Mouse (Mus musculus) kidney, postnatal 0 days (tissue): ENCODE data around the gene Hsf4. TPM values are rescaled to one million over a fixed set of nuclear protein-coding genes. Genes with fewer than 3 reads are reported as not detected.

ENCODE experiments used
- ATAC-seq: fragments of 200-750 bp; cut with Nextera tagmentation; replicated peaks from 2 replicates; pipeline ENCODE4 v1.8.0; 2017; ENCODE audit warnings: low read depth, moderate number of reproducible peaks, moderate TSS enrichment, moderate library complexity; ENCODE audit not compliant: low FRiP score
- DNase-seq: peaks from one replicate; pipeline ENCODE4 v3.0.0-alpha.2; 2016; ENCODE audit warnings: low spot score
- H3K27ac ChIP-seq: fragments of 300-500 bp; sonication (generic); 2 replicates; pipeline ENCODE4 v1.5.1; 2014; ENCODE audit warnings: mild to moderate bottlenecking
- H3K27me3 ChIP-seq: fragments of 300-500 bp; sonication (generic); 2 replicates; pipeline ENCODE4 v1.6.1; 2014; ENCODE audit warnings: low read length, mixed read lengths; ENCODE audit not compliant: insufficient read depth
- H3K36me3 ChIP-seq: fragments of 300-500 bp; sonication (generic); 2 replicates; pipeline ENCODE4 v1.6.1; 2014; ENCODE audit warnings: low read length, mixed read lengths; ENCODE audit not compliant: insufficient read depth
- H3K4me1 ChIP-seq: fragments of 300-500 bp; sonication (generic); replicated peaks from 2 replicates; pipeline ENCODE4 v1.6.1; 2014; ENCODE audit warnings: antibody characterized with exemption, low read length, mixed read lengths; ENCODE audit not compliant: insufficient read depth
- H3K4me2 ChIP-seq: fragments of 300-500 bp; sonication (generic); 2 replicates; pipeline ENCODE4 v1.6.1; 2014; ENCODE audit warnings: mild to moderate bottlenecking, low read length, moderate library complexity, mixed read lengths
- H3K4me3 ChIP-seq: fragments of 300-500 bp; sonication (generic); replicated peaks from 2 replicates; pipeline ENCODE4 v1.5.1; 2014; ENCODE audit warnings: low read depth, low read length
- H3K9ac ChIP-seq: fragments of 300-500 bp; sonication (generic); 2 replicates; pipeline ENCODE4 v1.6.1; 2014; ENCODE audit warnings: low read depth, low read length
- H3K9me3 ChIP-seq: fragments of 300-500 bp; sonication (generic); replicated peaks from 2 replicates; pipeline ENCODE4 v1.6.1; 2016; ENCODE audit warnings: low read length, inconsistent platforms, mixed read lengths
- CTCF ChIP-seq: IDR thresholded peaks from 2 replicates; pipeline ENCODE4 v1.5.1; 2016; ENCODE audit warnings: antibody characterized with exemption, low read depth, mild to moderate bottlenecking, moderate library complexity
- WGBS: fragments of 180-500 bp; shearing (Covaris S2); extraction: QIAGEN DNeasy Blood & Tissue Kit; methylation state at CpG from one replicate; pipeline ENCODE4 v1.1.7; 2014; 5-methylcytosine and 5-hydroxymethylcytosine counted together
- polyA plus RNA-seq: library from polyadenylated mRNA; unstranded; fragments of >200 nt; fragmentation: Nextera tagmentation; extraction: Ambion mirVana; gene quantifications from 2 replicates; pipeline ENCODE4 v1.2.1, GENCODE M21; 2015

Hsf4 gene
- polyA plus RNA-seq, 1 experiment from 2014 or later, result 0.12 TPM

DNA sequence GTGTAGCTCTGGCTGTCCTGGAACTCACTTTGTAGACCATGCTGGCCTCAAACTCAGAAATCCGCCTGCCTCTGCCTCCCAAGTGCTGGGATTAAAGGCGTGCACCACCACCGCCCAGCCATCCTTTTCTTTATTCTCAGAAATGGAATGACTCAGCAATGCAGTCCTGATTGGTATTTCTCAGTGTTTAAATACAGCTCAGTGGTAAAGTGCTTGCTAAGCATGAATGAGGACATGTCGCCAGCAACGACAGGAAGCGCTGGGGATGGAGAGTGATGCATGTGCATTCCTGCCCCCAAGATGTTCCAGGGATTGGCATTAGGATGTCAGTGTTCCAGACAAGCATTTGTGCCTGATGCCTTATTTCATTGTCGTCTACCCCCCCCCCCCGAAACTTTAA is 33.8 kb downstream of the Hsf4 start:
- Histone ChIP-seq H3K4me3 (no peak overlapping the region), H3K9me3 (no peaks in the 10 kb centered on the region), H3K27me3 (no peaks in the 10 kb centered on the region), H3K27ac (no peak overlapping the region), H3K36me3 (peaks cover 39% of the 10 kb centered on the region), H3K4me1 (peaks cover 19% of the 10 kb centered on the region; the same call in 1 of the 2 replicates), H3K4me2 (no peak overlapping the region), H3K9ac (no peak overlapping the region)
- ATAC-seq (no peak), DNase-seq (no peak)
- no peak for TF ChIP-seq CTCF
- 80% methylated on average over 8 of the region's 8 CpGs for WGBS

GRCm38 (mm10) chr8:105303874-105304273 is 34.3 kb downstream of the Hsf4 start:
- Histone ChIP-seq H3K9me3 (no peaks in the 10 kb centered on the region), H3K27ac (no peak overlapping the region), H3K4me1 (peaks cover 15% of the 10 kb centered on the region; the same call in 1 of the 2 replicates), H3K4me3 (no peak overlapping the region), H3K27me3 (no peaks in the 10 kb centered on the region), H3K4me2 (no peak overlapping the region), H3K36me3 (peaks cover 40% of the 10 kb centered on the region), H3K9ac (no peak overlapping the region)
- 67% methylated on average over 9 of the region's 9 CpGs for WGBS
- TF ChIP-seq CTCF, result no peak
- DNase-seq, result no peak
- ATAC-seq, result no peak

DNA sequence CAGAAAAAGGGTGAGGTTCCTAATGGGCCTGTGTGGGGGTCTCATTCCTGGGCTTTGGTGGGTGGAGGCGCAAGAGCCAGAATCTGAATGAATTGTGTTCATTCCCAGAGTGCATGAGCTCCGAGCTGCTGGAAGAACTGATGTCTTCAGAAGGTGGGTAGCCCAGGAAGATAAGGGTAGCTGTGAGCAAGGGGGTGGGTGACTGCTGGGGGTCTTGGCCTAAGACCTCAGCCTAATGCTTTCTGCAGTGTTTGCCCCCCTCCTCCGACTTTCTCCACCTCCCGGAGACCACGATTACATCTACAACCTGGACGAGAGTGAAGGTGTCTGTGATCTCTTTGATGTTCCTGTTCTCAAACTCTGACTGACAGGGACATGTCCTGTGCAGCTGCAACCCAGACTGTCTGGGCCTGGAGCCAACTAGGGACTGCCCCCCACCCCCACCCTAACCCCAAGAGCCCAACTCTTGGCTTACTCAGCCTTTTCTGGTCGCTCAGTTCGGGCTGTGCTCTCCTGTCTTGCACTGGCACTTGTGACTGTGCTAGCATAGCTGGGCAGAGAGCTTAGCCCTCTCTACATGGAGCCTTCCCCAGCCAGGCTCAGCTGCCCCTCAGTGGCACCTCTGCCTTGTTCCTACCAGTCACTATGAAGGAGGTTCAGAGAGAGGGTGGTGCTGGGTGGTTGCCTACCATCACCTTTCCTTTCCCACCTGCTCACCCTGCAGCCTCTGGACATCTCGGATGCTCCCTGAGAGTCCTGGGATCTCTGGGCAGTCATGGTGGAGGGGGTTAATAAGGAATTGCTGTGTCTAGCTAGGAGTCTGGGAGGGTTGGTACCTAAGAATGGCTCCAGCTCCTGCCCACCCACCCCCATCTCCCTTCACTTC is 35.0 kb downstream of the Hsf4 start:
- DNase-seq, result no peak
- H3K27me3 ChIP-seq, result no peaks in the 10 kb centered on the region
- no peaks in the 10 kb centered on the region for H3K9me3 ChIP-seq
- H3K36me3 ChIP-seq, result peaks cover 42% of the 10 kb centered on the region
- no peak overlapping the region for H3K9ac ChIP-seq
- no peak overlapping the region for H3K4me2 ChIP-seq
- no peak for ATAC-seq
- TF ChIP-seq CTCF, result no peak
- H3K4me1 ChIP-seq, result peaks cover 12% of the 10 kb centered on the region; the same call in 1 of the 2 replicates
- no peak overlapping the region for H3K4me3 ChIP-seq
- 59% methylated on average over 9 of the region's 9 CpGs for WGBS
- peak overlapping the region; percentile 38; the same call in 1 of the 2 replicates for H3K27ac ChIP-seq

DNA sequence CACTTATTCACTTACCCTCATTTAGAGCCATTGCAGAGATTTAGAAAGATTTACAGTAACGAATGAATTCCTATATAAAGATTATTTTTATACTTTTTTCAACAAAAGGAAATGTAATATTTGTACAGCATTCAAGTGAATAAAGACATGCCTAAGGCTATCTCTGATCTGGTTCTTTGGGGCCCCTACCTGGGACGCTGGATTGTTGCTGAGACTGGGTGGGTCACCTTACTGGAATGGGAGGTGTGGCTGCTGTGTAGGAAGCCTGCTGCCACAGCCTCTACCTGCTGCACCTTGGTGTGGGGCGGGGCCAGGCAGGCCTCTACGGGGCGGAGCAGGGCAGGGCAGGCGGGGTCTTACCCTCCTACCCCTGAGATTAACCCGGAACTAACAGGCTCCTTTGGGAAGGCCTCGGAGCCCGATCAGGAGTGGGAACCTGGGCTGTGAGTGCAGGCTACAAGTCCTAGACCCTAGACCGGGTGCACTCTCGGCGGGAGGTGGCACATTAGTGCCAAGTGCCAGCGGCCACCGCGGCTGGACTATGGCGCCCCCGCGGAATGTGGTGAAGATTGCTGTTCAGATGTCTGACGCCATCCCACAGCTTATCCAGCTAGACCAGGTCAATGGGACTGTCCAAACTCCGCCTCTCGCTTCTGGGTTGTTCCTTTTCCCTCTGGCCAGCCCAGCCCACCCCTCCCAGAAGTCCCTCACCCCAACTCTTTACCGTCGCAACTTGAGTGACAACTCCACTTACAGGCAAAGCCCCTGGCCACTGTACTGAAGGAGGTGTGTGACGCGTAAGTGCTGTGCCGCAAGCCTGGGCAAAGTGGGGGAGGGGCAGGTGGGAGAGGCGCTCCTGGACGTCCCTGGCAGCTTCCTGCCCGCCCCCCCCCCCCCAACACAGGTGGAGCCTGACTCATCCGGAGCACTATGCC is 35.9 kb downstream of the Hsf4 start, which contains the start of gene Elmo3:
Elmo3 (plus strand) TSS at position 391 of the 935 bp plus-strand sequence.
- H3K9me3 ChIP-seq, result no peaks in the 10 kb centered on the region
- peaks cover 12% of the 10 kb centered on the region; the same call in 1 of the 2 replicates for H3K4me1 ChIP-seq
- peak within 1 kb of the TSS; percentile 37 for H3K4me3 ChIP-seq
- peaks cover 39% of the 10 kb centered on the region for H3K36me3 ChIP-seq
- peak; percentile 26; the same call in 1 of the 2 replicates for TF ChIP-seq CTCF
- DNase-seq, result peak; percentile 63
- peak; percentile 90 for ATAC-seq
- WGBS, result 6% methylated on average over 29 of the region's 30 CpGs
- H3K27ac ChIP-seq, result peak within 1 kb of the TSS; percentile 84
- no peaks in the 10 kb centered on the region for H3K27me3 ChIP-seq
- peak within 1 kb of the TSS; percentile 75 for H3K4me2 ChIP-seq
- peak within 1 kb of the TSS; percentile 62 for H3K9ac ChIP-seq

DNA sequence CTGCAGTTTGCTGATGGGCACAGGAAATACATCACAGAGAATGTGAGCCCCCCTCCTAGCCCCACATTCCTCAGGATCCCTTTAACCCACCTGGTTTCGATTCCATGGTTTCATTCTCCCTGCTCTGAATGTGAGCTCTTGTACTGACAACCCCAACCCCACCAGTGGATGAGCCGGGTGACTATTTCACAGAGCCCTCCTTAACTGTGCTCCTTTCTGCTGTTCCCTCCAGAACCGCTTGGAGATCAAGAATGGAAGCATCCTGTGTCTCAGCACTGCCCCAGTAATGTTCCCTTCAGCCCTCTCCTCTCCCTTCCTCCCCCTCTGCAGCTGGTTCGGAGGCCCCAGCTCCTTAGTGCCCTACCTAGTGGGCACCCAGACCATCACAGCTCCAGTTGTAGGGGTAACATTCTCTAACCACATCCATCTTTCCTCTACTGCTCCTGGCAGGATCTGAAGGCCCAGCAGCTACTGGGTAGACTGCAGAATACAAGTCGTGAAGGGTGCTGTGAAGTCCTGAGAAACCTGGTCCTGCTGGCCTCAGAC is 36.6 kb downstream of the Hsf4 start:
- 35% methylated on average over 5 of the region's 5 CpGs for WGBS
- Histone ChIP-seq H3K9me3 (no peaks in the 10 kb centered on the region), H3K27ac (peak overlapping the region; percentile 84), H3K36me3 (peaks cover 32% of the 10 kb centered on the region), H3K4me1 (peaks cover 12% of the 10 kb centered on the region; the same call in 1 of the 2 replicates), H3K27me3 (no peaks in the 10 kb centered on the region), H3K4me2 (peak overlapping the region; percentile 75), H3K4me3 (peak overlapping the region; percentile 37), H3K9ac (peak overlapping the region; percentile 62)
- ATAC-seq, result peak; percentile 14
- TF ChIP-seq CTCF, result no peak
- DNase-seq, result peak; percentile 37
